Mouse (Mus musculus) limb, embryonic 11.5 days (tissue): ENCODE data around the gene Tac2. TPM values are rescaled to one million over a fixed set of nuclear protein-coding genes. Genes with fewer than 3 reads are reported as not detected.
A peak's percentile ranks its signal among the peaks of the same experiment; 100 is the strongest.

ENCODE experiments used
- ATAC-seq: fragments of 200-750 bp; cut with Nextera tagmentation; 2 replicates; pipeline ENCODE4 v1.8.0; 2017; ENCODE audit warnings: low read depth; ENCODE audit not compliant: insufficient number of reproducible peaks, low FRiP score, low TSS enrichment
- DNase-seq: peaks from one replicate; pipeline ENCODE4 v3.0.0-alpha.2; 2015; ENCODE audit warnings: low spot score
- H3K27ac ChIP-seq: fragments of 300-500 bp; sonication (generic); replicated peaks from 2 replicates; pipeline ENCODE4 v1.5.1; 2014; ENCODE audit warnings: low read depth, mild to moderate bottlenecking, low read length
- H3K27me3 ChIP-seq: fragments of 300-500 bp; sonication (generic); 2 replicates; pipeline ENCODE4 v1.6.1; 2014; ENCODE audit warnings: mild to moderate bottlenecking, low read length, mixed read lengths; ENCODE audit not compliant: control insufficient read depth, insufficient read depth
- H3K36me3 ChIP-seq: fragments of 300-500 bp; sonication (generic); 2 replicates; pipeline ENCODE4 v1.6.1; 2014; ENCODE audit warnings: mild to moderate bottlenecking, low read length, moderate library complexity, mixed read lengths; ENCODE audit not compliant: control insufficient read depth, insufficient read depth
- H3K4me1 ChIP-seq: fragments of 300-500 bp; sonication (generic); 2 replicates; pipeline ENCODE4 v1.6.1; 2014; ENCODE audit warnings: low read length, mixed read lengths; ENCODE audit not compliant: control insufficient read depth, insufficient read depth
- H3K4me2 ChIP-seq: fragments of 300-500 bp; sonication (generic); 2 replicates; pipeline ENCODE4 v1.6.1; 2014; ENCODE audit warnings: low read depth, mild to moderate bottlenecking, moderate library complexity; ENCODE audit not compliant: severe bottlenecking
- H3K4me3 ChIP-seq: fragments of 300-500 bp; sonication (generic); 2 replicates; pipeline ENCODE4 v1.5.1; 2014; ENCODE audit warnings: low read depth, low read length
- H3K9ac ChIP-seq: fragments of 300-500 bp; sonication (generic); 2 replicates; pipeline ENCODE4 v1.6.1; 2014; ENCODE audit warnings: mild to moderate bottlenecking, low read length
- H3K9me3 ChIP-seq: fragments of 300-500 bp; sonication (generic); 2 replicates; pipeline ENCODE4 v1.6.1; 2016; ENCODE audit warnings: low read length; ENCODE audit not compliant: control insufficient read depth
- WGBS: fragments of 180-500 bp; shearing (Covaris S2); extraction: QIAGEN DNeasy Blood & Tissue Kit; methylation state at CpG from one replicate; pipeline ENCODE4 v1.1.7; 2014; 5-methylcytosine and 5-hydroxymethylcytosine counted together
- polyA plus RNA-seq: library from polyadenylated mRNA; unstranded; fragments of >200 nt; fragmentation: Nextera tagmentation; extraction: Ambion mirVana; gene quantifications from 2 replicates; pipeline ENCODE4 v1.2.1, GENCODE M21; 2014

Gene Tac2
- polyA plus RNA-seq, 1 experiment from 2014 or later: 1.9 TPM

DNA sequence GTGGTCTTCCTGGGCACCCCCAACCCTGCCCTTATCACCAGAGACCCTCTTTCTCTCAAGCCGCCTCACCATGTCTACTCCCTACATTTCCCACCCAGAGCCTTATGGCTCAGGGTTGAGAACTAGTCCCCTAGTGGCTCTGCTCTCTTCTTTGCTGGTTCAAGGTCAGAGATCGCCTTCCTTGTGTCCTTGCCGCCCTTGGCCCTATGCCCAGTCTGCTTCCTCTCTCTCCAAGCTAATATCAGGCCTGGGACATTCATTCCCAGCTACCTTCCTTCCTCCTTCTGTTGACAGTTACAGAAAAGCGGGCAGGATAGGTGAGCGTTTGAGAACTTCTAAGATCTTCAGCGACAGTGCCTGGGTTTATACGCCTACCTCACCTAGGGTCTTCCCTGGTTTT is 16.6 kb upstream of the Tac2 start:
- Histone ChIP-seq H3K9ac (no peak overlapping the region), H3K36me3 (no peaks in the 10 kb centered on the region), H3K4me3 (no peak overlapping the region), H3K27me3 (no peaks in the 10 kb centered on the region), H3K4me1 (no peaks in the 10 kb centered on the region), H3K27ac (no peak overlapping the region), H3K9me3 (no peaks in the 10 kb centered on the region), H3K4me2 (no peak overlapping the region)
- DNase-seq (no peak), ATAC-seq (no peak)
- 88% methylated on average over 7 of the region's 7 CpGs for WGBS

DNA sequence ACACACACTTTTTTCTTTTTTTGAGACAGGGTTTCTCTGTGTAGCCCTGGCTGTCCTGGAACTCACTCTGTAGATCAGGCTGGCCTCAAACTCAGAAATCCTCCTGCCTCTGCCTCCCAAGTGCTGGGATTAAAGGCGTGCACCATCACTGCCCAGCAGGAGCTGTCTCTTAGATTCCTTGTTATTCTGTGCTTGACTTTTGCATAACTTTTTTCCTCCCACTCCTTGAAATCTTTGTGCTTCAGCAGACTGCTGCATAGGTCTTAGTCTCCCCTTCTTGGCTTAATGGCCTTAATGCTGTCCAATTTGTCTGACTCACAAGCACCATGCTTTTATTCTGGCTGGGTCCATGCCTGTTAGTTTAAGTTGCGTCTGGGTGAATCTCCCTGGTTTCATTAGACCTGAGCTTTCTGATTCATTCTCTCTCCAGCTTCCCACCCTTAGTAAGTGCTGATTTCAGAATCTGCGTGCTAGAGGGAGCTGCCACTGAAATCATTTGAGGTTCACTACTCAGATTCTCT is 15.4 kb upstream of the Tac2 start:
- WGBS: 88% methylated on average over 3 of the region's 3 CpGs
- DNase-seq: no peak
- H3K4me1 ChIP-seq: 0 out of 2 replicates have a peak, but pooled peaks cover 4% of the 10 kb centered on the region
- H3K4me3 ChIP-seq: no peak overlapping the region
- no peaks in the 10 kb centered on the region for H3K9me3 ChIP-seq
- no peak overlapping the region for H3K9ac ChIP-seq
- H3K27me3 ChIP-seq: no peaks in the 10 kb centered on the region
- H3K27ac ChIP-seq: no peak overlapping the region
- ATAC-seq: no peak
- H3K36me3 ChIP-seq: no peaks in the 10 kb centered on the region
- no peak overlapping the region for H3K4me2 ChIP-seq

DNA sequence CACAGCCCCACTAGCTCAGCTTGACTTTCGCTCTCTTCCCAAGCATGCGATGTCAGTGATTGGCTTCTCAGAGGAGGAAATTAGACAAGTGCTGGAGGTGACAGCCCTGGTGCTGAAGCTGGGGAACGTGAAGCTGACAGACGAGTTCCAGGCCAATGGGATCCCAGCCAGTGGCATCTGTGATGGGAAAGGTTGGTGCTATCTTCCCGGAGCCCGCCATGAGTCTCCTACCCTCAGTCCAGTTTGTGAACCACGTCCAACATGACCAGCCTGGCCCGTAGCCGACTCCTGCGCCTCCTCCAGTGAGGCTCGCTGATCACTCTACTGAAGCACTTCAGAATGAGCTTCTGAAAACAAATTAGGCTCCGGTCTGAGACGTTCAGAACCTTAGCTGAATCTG is 13.9 kb upstream of the Tac2 start:
- no peak for DNase-seq
- Histone ChIP-seq H3K9ac (no peak overlapping the region), H3K4me1 (0 out of 2 replicates have a peak, but pooled peaks cover 4% of the 10 kb centered on the region), H3K27me3 (no peaks in the 10 kb centered on the region), H3K9me3 (no peaks in the 10 kb centered on the region), H3K4me3 (no peak overlapping the region), H3K36me3 (no peaks in the 10 kb centered on the region), H3K27ac (no peak overlapping the region), H3K4me2 (no peak overlapping the region)
- no peak for ATAC-seq
- WGBS: 74% methylated on average over 13 of the region's 13 CpGs

DNA sequence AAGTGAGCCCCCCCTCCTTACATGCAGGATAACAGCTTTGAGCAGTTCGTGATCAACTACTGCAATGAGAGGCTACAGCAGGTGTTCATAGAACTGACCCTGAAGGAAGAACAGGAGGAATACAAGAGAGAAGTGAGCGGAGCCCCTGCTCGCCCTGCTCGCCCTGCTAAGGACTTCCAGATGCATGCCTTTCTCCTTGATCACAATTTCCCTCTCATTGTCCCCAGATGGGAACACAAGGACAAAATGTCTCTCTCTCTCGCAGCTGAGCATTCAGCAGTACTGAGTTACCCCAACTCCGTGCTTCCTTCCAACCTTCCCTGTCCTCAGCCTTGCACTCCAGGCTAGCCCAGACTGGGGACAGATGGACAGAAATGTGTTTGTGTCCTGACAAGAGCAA is 11.5 kb upstream of the Tac2 start:
- ATAC-seq: no peak
- Histone ChIP-seq H3K4me2 (no peak overlapping the region), H3K36me3 (no peaks in the 10 kb centered on the region), H3K9me3 (no peaks in the 10 kb centered on the region), H3K4me3 (no peak overlapping the region), H3K9ac (no peak overlapping the region), H3K27ac (no peak overlapping the region), H3K4me1 (0 out of 2 replicates have a peak, but pooled peaks cover 4% of the 10 kb centered on the region), H3K27me3 (no peaks in the 10 kb centered on the region)
- 52% methylated on average over 6 of the region's 6 CpGs for WGBS
- peak; percentile 35 for DNase-seq

DNA sequence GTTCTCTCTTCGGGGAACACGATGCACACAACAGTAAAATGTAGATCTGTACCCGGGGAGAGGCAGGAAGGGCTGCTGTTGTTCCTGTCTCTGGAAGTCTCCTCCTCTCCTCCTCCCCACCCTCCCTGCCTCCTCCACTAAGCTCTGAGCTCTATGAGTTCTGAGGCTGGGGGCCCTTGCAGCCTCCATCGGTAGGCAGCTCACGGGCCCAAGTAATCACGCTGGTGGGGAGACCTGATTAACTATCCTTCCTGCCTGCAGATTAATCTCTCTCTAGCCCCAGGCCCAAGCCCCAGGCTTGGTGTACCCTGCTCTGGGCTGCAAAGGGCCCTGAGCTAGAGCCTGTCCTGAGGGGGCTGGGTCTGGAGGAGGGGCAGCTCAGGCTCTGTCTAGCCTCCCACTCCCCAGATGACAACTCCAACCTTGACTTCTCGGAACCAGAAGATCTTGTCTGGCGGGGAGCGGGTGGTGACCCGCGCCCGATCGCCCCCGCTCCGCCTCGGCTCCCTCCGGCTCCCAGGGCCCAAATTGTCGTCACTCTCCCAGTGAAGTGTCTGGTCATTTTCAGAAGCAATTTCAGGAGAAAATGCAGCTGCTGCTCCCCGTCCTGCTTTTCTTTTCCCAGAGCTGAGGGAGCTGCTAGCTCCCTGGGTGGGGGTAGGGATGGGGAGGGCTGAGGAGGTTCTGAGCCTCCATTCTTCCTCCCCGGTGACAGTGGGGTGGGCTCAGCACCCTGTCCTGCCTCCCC is 2.4 kb upstream of the Tac2 start:
- WGBS: 12% methylated on average over 20 of the region's 20 CpGs
- Histone ChIP-seq H3K36me3 (no peaks in the 10 kb centered on the region), H3K9ac (no peak overlapping the region), H3K27me3 (peaks cover 3% of the 10 kb centered on the region; the same call in 1 of the 2 replicates), H3K27ac (no peak overlapping the region), H3K4me1 (peaks cover 9% of the 10 kb centered on the region), H3K4me3 (no peak overlapping the region), H3K9me3 (no peaks in the 10 kb centered on the region), H3K4me2 (peak overlapping the region; percentile 17; the same call in 1 of the 2 replicates)
- DNase-seq (no peak), ATAC-seq (0 out of 2 replicates have a peak, but pooled peaks have one; percentile 28)

DNA sequence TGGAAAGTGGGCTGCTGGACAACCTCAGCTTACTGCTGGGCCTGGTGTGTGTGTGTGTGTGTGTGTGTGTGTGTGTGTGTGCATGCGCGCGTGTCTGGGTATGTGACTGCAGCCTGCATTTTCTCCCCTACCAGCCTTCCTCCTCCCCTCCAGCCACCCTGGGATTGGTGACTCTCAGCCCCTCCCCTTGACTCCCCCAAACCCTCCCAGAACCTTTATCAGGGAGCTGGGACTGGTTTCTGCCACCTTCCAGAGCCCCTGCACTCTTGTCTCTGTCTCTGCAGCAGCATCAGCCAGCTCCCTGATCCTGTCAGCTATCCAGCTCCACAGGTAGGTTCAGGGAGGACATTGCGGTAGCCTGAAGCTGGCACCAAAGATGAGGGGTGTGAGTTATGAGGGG is 858 bp downstream of the Tac2 start:
- H3K9me3 ChIP-seq: no peaks in the 10 kb centered on the region
- peaks cover 9% of the 10 kb centered on the region for H3K4me1 ChIP-seq
- DNase-seq: no peak
- H3K9ac ChIP-seq: no peak overlapping the region
- WGBS: 78% methylated on average over 4 of the region's 4 CpGs
- H3K4me3 ChIP-seq: no peak overlapping the region
- H3K36me3 ChIP-seq: no peaks in the 10 kb centered on the region
- H3K27ac ChIP-seq: no peak overlapping the region
- no peak for ATAC-seq
- H3K4me2 ChIP-seq: 0 out of 2 replicates have a peak overlapping the region, but pooled peaks have one; percentile 7
- H3K27me3 ChIP-seq: peaks cover 3% of the 10 kb centered on the region; the same call in 1 of the 2 replicates

DNA sequence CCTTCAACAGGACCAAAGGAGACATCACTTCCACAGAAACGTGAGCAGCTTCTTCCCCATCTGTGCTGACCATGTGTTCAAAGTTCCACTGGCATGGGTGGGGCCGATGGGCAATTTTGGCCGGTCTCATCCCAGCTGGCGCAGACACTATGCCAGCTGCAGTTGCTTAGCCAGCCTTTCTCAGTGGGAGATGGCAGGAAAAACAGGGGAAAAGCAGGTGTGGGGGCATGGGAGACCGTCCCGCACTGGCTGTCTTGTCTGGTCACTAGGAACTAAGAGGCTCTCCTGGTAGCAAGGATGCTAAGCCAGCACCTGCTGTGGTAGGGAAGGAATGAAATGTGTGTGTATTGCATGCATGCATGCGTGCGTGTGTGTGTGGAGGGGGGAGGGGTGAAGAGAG is 4.2 kb downstream of the Tac2 start:
- Histone ChIP-seq H3K27ac (no peak overlapping the region), H3K4me2 (no peak overlapping the region), H3K4me3 (no peak overlapping the region), H3K36me3 (no peaks in the 10 kb centered on the region), H3K9ac (no peak overlapping the region), H3K4me1 (no peaks in the 10 kb centered on the region), H3K9me3 (no peaks in the 10 kb centered on the region), H3K27me3 (no peaks in the 10 kb centered on the region)
- no peak for DNase-seq
- WGBS: 79% methylated on average over 8 of the region's 8 CpGs
- ATAC-seq: no peak

DNA sequence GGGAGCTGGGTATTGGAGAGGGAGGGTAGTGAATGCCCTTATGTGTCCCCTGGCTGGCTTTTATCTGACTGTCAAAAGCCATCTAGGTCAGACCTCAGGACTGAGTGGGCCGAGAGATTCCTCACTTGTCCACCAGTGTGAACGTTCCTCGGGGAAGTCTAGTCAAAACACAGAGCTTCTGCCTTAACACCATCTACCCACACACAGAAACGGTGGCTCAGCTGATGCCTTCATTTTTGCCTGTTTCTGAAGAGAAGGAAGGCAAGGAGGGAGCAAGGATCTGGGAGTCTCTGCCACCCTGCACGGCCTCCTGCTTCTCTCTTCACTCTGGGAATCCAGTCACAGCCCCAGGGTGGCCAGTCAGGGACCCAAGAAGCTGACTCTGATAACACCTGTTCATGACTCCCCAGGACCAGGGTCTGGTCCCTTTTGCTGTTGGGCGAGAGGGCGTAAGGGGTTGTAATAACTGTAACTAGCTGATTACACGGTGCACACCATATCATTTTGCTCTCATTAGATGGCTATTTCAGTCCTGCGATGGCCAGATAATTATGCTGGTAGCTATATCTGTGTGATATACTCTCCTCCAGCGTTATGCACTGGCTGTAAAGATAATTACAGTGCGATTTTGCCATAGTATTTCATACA is 6.1 kb downstream of the Tac2 start:
- Histone ChIP-seq H3K9me3 (no peaks in the 10 kb centered on the region), H3K9ac (no peak overlapping the region), H3K4me1 (no peaks in the 10 kb centered on the region), H3K27ac (no peak overlapping the region), H3K4me3 (no peak overlapping the region), H3K4me2 (no peak overlapping the region), H3K27me3 (no peaks in the 10 kb centered on the region), H3K36me3 (no peaks in the 10 kb centered on the region)
- WGBS: 73% methylated on average over 11 of the region's 11 CpGs
- ATAC-seq: no peak
- no peak for DNase-seq
